Mouse (Mus musculus) olfactory bulb, adult 2 months (tissue): ENCODE data around the gene Hmx1.

Source experiments
- CTCF ChIP-seq: fragments of 200-500 bp; IDR thresholded peaks from 2 replicates; pipeline ENCODE4 v1.5.1; 2012; ENCODE audit warnings: low read depth, mild to moderate bottlenecking, low read length, moderate library complexity; ENCODE audit not compliant: insufficient read depth
- POLR2A ChIP-seq: fragments of 200-500 bp; IDR thresholded peaks from 2 replicates; pipeline ENCODE4 v1.6.1; 2012; ENCODE audit warnings: mild to moderate bottlenecking, low read depth, low read length, moderate library complexity; ENCODE audit not compliant: insufficient read depth

GRCm38 (mm10) chr5:35401240-35401639 is 12.3 kb downstream of the Hmx1 start:
- TF ChIP-seq POLR2A (no peak), CTCF (no peak)
